Mouse (Mus musculus) hindbrain, embryonic 16.5 days (tissue): Measurements from ENCODE around the gene Rps10. TPM values are rescaled to one million over a fixed set of nuclear protein-coding genes. Genes with fewer than 3 reads are reported as not detected.
A peak's percentile ranks its signal among the peaks of the same experiment; 100 is the strongest.

ENCODE experiments used
- ATAC-seq: fragments of 200-750 bp; cut with Nextera tagmentation; 2 replicates; pipeline ENCODE4 v1.8.0; 2017; ENCODE audit warnings: moderate TSS enrichment, moderate library complexity
- H3K27ac ChIP-seq: fragments of 300-500 bp; sonication (generic); 2 replicates; pipeline ENCODE4 v1.5.1; 2014; ENCODE audit warnings: low read depth, mild to moderate bottlenecking, control low read depth, low read length, moderate library complexity
- H3K27me3 ChIP-seq: fragments of 300-500 bp; sonication (generic); replicated peaks from 2 replicates; pipeline ENCODE4 v1.6.1; 2014; ENCODE audit warnings: low read length; ENCODE audit not compliant: control insufficient read depth, insufficient read depth
- H3K36me3 ChIP-seq: fragments of 300-500 bp; sonication (generic); 2 replicates; pipeline ENCODE4 v1.6.1; 2014; ENCODE audit warnings: mild to moderate bottlenecking, low read length, moderate library complexity, mixed read lengths; ENCODE audit not compliant: control insufficient read depth, insufficient read depth
- H3K4me1 ChIP-seq: fragments of 300-500 bp; sonication (generic); 2 replicates; pipeline ENCODE4 v1.6.1; 2014; ENCODE audit warnings: low read depth, low read length; ENCODE audit not compliant: control insufficient read depth, insufficient read depth
- H3K4me2 ChIP-seq: fragments of 300-500 bp; sonication (generic); 2 replicates; pipeline ENCODE4 v1.6.1; 2014; ENCODE audit warnings: mild to moderate bottlenecking, low read length, control low read depth, moderate library complexity
- H3K4me3 ChIP-seq: fragments of 300-500 bp; sonication (generic); 2 replicates; pipeline ENCODE4 v1.5.1; 2014; ENCODE audit warnings: mild to moderate bottlenecking, low read length, control low read depth, moderate library complexity
- H3K9ac ChIP-seq: fragments of 300-500 bp; sonication (generic); 2 replicates; pipeline ENCODE4 v1.6.1; 2014; ENCODE audit warnings: low read depth, mild to moderate bottlenecking, control low read depth, low read length, moderate library complexity
- H3K9me3 ChIP-seq: fragments of 300-500 bp; sonication (generic); 2 replicates; pipeline ENCODE4 v1.6.1; 2014; ENCODE audit warnings: mild to moderate bottlenecking, low read length, moderate library complexity; ENCODE audit not compliant: control insufficient read depth
- WGBS: fragments of 180-500 bp; shearing (Covaris S2); extraction: QIAGEN DNeasy Blood & Tissue Kit; methylation state at CpG from one replicate; pipeline ENCODE4 v1.1.7; 2014; 5-methylcytosine and 5-hydroxymethylcytosine counted together
- polyA plus RNA-seq: library from polyadenylated mRNA; unstranded; fragments of >200 nt; fragmentation: Nextera tagmentation; extraction: Ambion mirVana; gene quantifications from 2 replicates; pipeline ENCODE4 v1.2.1, GENCODE M21; 2015

Rps10 gene
- 404 and 408 TPM in 2 replicates for polyA plus RNA-seq

GRCm38 (mm10) chr17:27636132-27637020 is at the start of gene Rps10:
Rps10 (minus strand) TSS chr17:27636669.
- 33% methylated on average over 18 of the region's 18 CpGs for WGBS
- Histone ChIP-seq H3K4me3 (peak within 1 kb of the TSS; percentile 73), H3K9ac (peak within 1 kb of the TSS; percentile 60; the same call in 1 of the 2 replicates), H3K4me2 (peak within 1 kb of the TSS; percentile 53), H3K9me3 (no peaks in the 10 kb centered on the region), H3K27ac (peak within 1 kb of the TSS; percentile 65), H3K27me3 (no peaks in the 10 kb centered on the region), H3K4me1 (peaks cover 20% of the 10 kb centered on the region), H3K36me3 (peaks cover 14% of the 10 kb centered on the region; the same call in 1 of the 2 replicates)
- no peak for ATAC-seq

GRCm38 (mm10) chr17:27685550-27685913 is 49.1 kb upstream of the Rps10 start:
- H3K4me2 ChIP-seq = peak overlapping the region; percentile 97
- H3K9me3 ChIP-seq = no peaks in the 10 kb centered on the region
- no peaks in the 10 kb centered on the region for H3K36me3 ChIP-seq
- ATAC-seq = peak; percentile 56
- H3K4me3 ChIP-seq = peak overlapping the region; percentile 71
- WGBS = 3% methylated on average over 11 of the region's 11 CpGs
- peak overlapping the region; percentile 87 for H3K9ac ChIP-seq
- H3K4me1 ChIP-seq = peaks cover 17% of the 10 kb centered on the region
- H3K27ac ChIP-seq = peak overlapping the region; percentile 68
- no peaks in the 10 kb centered on the region for H3K27me3 ChIP-seq

- peak; percentile 71 for ATAC-seq
- H3K36me3 ChIP-seq = no peaks in the 10 kb centered on the region
- H3K4me2 ChIP-seq = peak overlapping the region; percentile 97
- H3K27me3 ChIP-seq = no peaks in the 10 kb centered on the region
- H3K4me3 ChIP-seq = peak overlapping the region; percentile 71
- peak overlapping the region; percentile 68 for H3K27ac ChIP-seq
- no peaks in the 10 kb centered on the region for H3K9me3 ChIP-seq
- H3K9ac ChIP-seq = peak overlapping the region; percentile 87
- H3K4me1 ChIP-seq = peaks cover 17% of the 10 kb centered on the region
- under 1% methylated on average over 39 of the region's 53 CpGs for WGBS
Measured at GRCm38 (mm10) chr17:27684886-27685549, 48.5 kb upstream of the Rps10 start.

GRCm38 (mm10) chr17:27678924-27679813 is 42.7 kb upstream of the Rps10 start:
- ATAC-seq = peak; percentile 67
- no peaks in the 10 kb centered on the region for H3K9me3 ChIP-seq

GRCm38 (mm10) chr17:27677756-27678155 is 41.3 kb upstream of the Rps10 start:
- 80% methylated on average over 5 of the region's 5 CpGs for WGBS
- no peak overlapping the region for H3K9ac ChIP-seq
- peaks cover 10% of the 10 kb centered on the region for H3K4me1 ChIP-seq
- H3K4me3 ChIP-seq = no peak overlapping the region
- no peak overlapping the region for H3K4me2 ChIP-seq
- H3K27me3 ChIP-seq = no peaks in the 10 kb centered on the region
- no peak overlapping the region for H3K27ac ChIP-seq
- ATAC-seq = no peak
- no peaks in the 10 kb centered on the region for H3K36me3 ChIP-seq
- no peaks in the 10 kb centered on the region for H3K9me3 ChIP-seq

More at GRCm38 (mm10) chr17:27678924-27679813, 42.7 kb upstream of the Rps10 start:
- Histone ChIP-seq H3K27ac (peak overlapping the region; percentile 71), H3K27me3 (no peaks in the 10 kb centered on the region), H3K9ac (no peak overlapping the region), H3K4me1 (peaks cover 10% of the 10 kb centered on the region), H3K4me3 (no peak overlapping the region), H3K4me2 (no peak overlapping the region), H3K36me3 (no peaks in the 10 kb centered on the region)
- WGBS = 18% methylated on average over 11 of the region's 11 CpGs

GRCm38 (mm10) chr17:27676270-27676669 is 39.8 kb upstream of the Rps10 start:
- Histone ChIP-seq H3K4me2 (no peak overlapping the region), H3K36me3 (no peaks in the 10 kb centered on the region), H3K9me3 (no peaks in the 10 kb centered on the region), H3K4me1 (peaks cover 10% of the 10 kb centered on the region), H3K4me3 (no peak overlapping the region), H3K27me3 (no peaks in the 10 kb centered on the region), H3K9ac (no peak overlapping the region), H3K27ac (no peak overlapping the region)
- no peak for ATAC-seq
- 64% methylated on average over 7 of the region's 7 CpGs for WGBS

GRCm38 (mm10) chr17:27675453-27675852 is 39.0 kb upstream of the Rps10 start:
- Histone ChIP-seq H3K4me2 (no peak overlapping the region), H3K27ac (no peak overlapping the region), H3K36me3 (no peaks in the 10 kb centered on the region), H3K27me3 (no peaks in the 10 kb centered on the region), H3K9me3 (no peaks in the 10 kb centered on the region), H3K4me3 (no peak overlapping the region), H3K9ac (no peak overlapping the region), H3K4me1 (peaks cover 10% of the 10 kb centered on the region)
- 69% methylated on average over 9 of the region's 9 CpGs for WGBS
- no peak for ATAC-seq

- H3K9me3 ChIP-seq = no peaks in the 10 kb centered on the region
- H3K27me3 ChIP-seq = no peaks in the 10 kb centered on the region
- H3K4me1 ChIP-seq = peaks cover 4% of the 10 kb centered on the region
- H3K36me3 ChIP-seq = no peaks in the 10 kb centered on the region
- no peak overlapping the region for H3K4me3 ChIP-seq
- 46% methylated on average over 7 of the region's 7 CpGs for WGBS
- no peak overlapping the region for H3K27ac ChIP-seq
- H3K4me2 ChIP-seq = no peak overlapping the region
- H3K9ac ChIP-seq = no peak overlapping the region
- ATAC-seq = no peak
Measured at GRCm38 (mm10) chr17:27673945-27674344, 37.5 kb upstream of the Rps10 start.
